Mouse (Mus musculus) myocyte (in vitro differentiated cells): ENCODE results near the gene Tnfrsf1a. TPM values are rescaled to one million over a fixed set of nuclear protein-coding genes. Genes with fewer than 3 reads are reported as not detected.
A peak's percentile ranks its signal among the peaks of the same experiment; 100 is the strongest.

Experiments
- H3K27me3 ChIP-seq: one replicate; pipeline ENCODE4 v1.6.1; 2011; ENCODE audit not compliant: control insufficient read depth, insufficient read depth, insufficient read length
- H3K36me3 ChIP-seq: one replicate; pipeline ENCODE4 v1.6.1; 2011; ENCODE audit not compliant: control insufficient read depth, insufficient read depth
- H3K4me2 ChIP-seq: one replicate; pipeline ENCODE4 v1.6.1; 2011; ENCODE audit warnings: low read depth, control low read depth
- H3K4me3 ChIP-seq: one replicate; pipeline ENCODE4 v1.5.1; 2011; ENCODE audit warnings: mild to moderate bottlenecking, control low read depth, moderate library complexity
- H3K79me2 ChIP-seq: one replicate; pipeline ENCODE4 v1.6.1; 2011; ENCODE audit not compliant: control insufficient read depth, insufficient read depth
- H3ac ChIP-seq: one replicate; pipeline ENCODE4 v1.6.1; 2011; ENCODE audit not compliant: control insufficient read depth, insufficient read length
- CEBPB ChIP-seq: IDR thresholded peaks from 2 replicates; pipeline ENCODE4 v1.6.1; 2011; ENCODE audit warnings: mild to moderate bottlenecking, moderate library complexity; ENCODE audit not compliant: poor library complexity, insufficient read depth, severe bottlenecking
- E2F4 ChIP-seq: IDR thresholded peaks from one replicate; pipeline ENCODE4 v1.6.1; 2011; ENCODE audit warnings: mild to moderate bottlenecking, control low read depth, moderate library complexity; ENCODE audit not compliant: insufficient read depth
- MYOD1 ChIP-seq, 3 experiments: IDR thresholded peaks; one replicate each; pipeline ENCODE4 v1.6.1; 2011; ENCODE audit warnings: control low read depth in 2 of 3, low read depth in 2 of 3, mild to moderate bottlenecking in 2 of 3, moderate library complexity in 1 of 3; ENCODE audit not compliant: insufficient read length in 2 of 3, control insufficient read depth in 1 of 3
- REST ChIP-seq: IDR thresholded peaks from one replicate; pipeline ENCODE4 v1.6.1; 2011; ENCODE audit warnings: mild to moderate bottlenecking, control low read depth, moderate library complexity; ENCODE audit not compliant: insufficient read depth, insufficient read length
- TCF3 ChIP-seq: IDR thresholded peaks from one replicate; pipeline ENCODE4 v1.6.1; 2011; ENCODE audit warnings: low read depth, control low read depth; ENCODE audit not compliant: insufficient read length
- USF1 ChIP-seq: IDR thresholded peaks from one replicate; pipeline ENCODE4 v1.6.1; 2011; ENCODE audit warnings: low read depth, mild to moderate bottlenecking, control low read depth, moderate library complexity
- polyA plus RNA-seq: library from polyadenylated mRNA; unstranded; fragments of >200 nt; fragmentation: generic; extraction: Trizol; gene quantifications from one replicate; pipeline ENCODE4 v1.2.1, GENCODE M21; 2012; ENCODE audit warnings: missing spikeins

The Tnfrsf1a gene
- polyA plus RNA-seq, 1 experiment, result 84.5 TPM

GRCm38 (mm10) chr6:125410995-125411547, 61.9 kb downstream of the Tnfrsf1a start:
- H3K4me2 ChIP-seq, result peak overlapping the region; percentile 28
- no peak for TF ChIP-seq TCF3
- TF ChIP-seq MYOD1 (IDR thresholded peaks at IDR 0.05; ENCODE audit: control insufficient read depth in 1 of 3, insufficient read length in 2 of 3, low read depth in 2 of 3), result no peak
- TF ChIP-seq CEBPB, result peak; percentile 94
- TF ChIP-seq E2F4, result no peak
- no peak for TF ChIP-seq USF1
- H3ac ChIP-seq, result no peak overlapping the region
- no peak overlapping the region for H3K4me3 ChIP-seq
- H3K27me3 ChIP-seq, result no peaks in the 10 kb centered on the region
- H3K79me2 ChIP-seq, result no peaks in the 10 kb centered on the region
- H3K36me3 ChIP-seq, result no peaks in the 10 kb centered on the region

GRCm38 (mm10) chr6:125411661-125412060, 62.5 kb downstream of the Tnfrsf1a start:
- Histone ChIP-seq H3K4me2 (no peak overlapping the region), H3K27me3 (no peaks in the 10 kb centered on the region), H3K79me2 (no peaks in the 10 kb centered on the region), H3K36me3 (no peaks in the 10 kb centered on the region), H3ac (no peak overlapping the region), H3K4me3 (no peak overlapping the region)
- no peak for TF ChIP-seq E2F4
- no peak for TF ChIP-seq REST

Other genes starting within 250 kb of the Tnfrsf1a start
- 55.4 TPM for gene Nop2, start 217.5 kb upstream of the Tnfrsf1a start, polyA plus RNA-seq
- gene Iffo1, start 204.1 kb upstream of the Tnfrsf1a start, polyA plus RNA-seq, result 244 TPM
- gene Gapdh, start 182.9 kb upstream of the Tnfrsf1a start, polyA plus RNA-seq, result 9,871 TPM
- 34.7 TPM for gene Ncapd2, start 157.7 kb upstream of the Tnfrsf1a start, polyA plus RNA-seq
- 132 TPM for gene Mrpl51, start 157.6 kb upstream of the Tnfrsf1a start, polyA plus RNA-seq
- 6.5 TPM for gene Vamp1, start 133.8 kb upstream of the Tnfrsf1a start, polyA plus RNA-seq
- 6.5 TPM for gene Tapbpl, start 117.5 kb upstream of the Tnfrsf1a start, polyA plus RNA-seq
- gene Cd27, start 112.4 kb upstream of the Tnfrsf1a start, polyA plus RNA-seq, result 1.5 TPM
- gene Tuba3a, start 63.3 kb upstream of the Tnfrsf1a start, polyA plus RNA-seq, result not detected
- 79.0 TPM for gene Ltbr, start 35.5 kb upstream of the Tnfrsf1a start, polyA plus RNA-seq
- gene Scnn1a, start 28.7 kb upstream of the Tnfrsf1a start, polyA plus RNA-seq, result 0.20 TPM
- 0.14 TPM for gene Plekhg6, start 31.4 kb downstream of the Tnfrsf1a start, polyA plus RNA-seq
- gene Cd9, start 145.4 kb downstream of the Tnfrsf1a start, polyA plus RNA-seq, result 216 TPM
- gene Vwf, start 197.4 kb downstream of the Tnfrsf1a start, polyA plus RNA-seq, result 1.2 TPM